Mouse (Mus musculus) megakaryocyte, adult 5-6 weeks (primary cell): ENCODE results near the gene Rhoa. TPM values are rescaled to one million over a fixed set of nuclear protein-coding genes. Genes with fewer than 3 reads are reported as not detected.
"Not testable (repeated sequence)": the region's sequence is repeated elsewhere in the genome, so short reads cannot be mapped to it uniquely, and the experiment has no call there.

Source experiments
- ATAC-seq: 2 replicates; pipeline ENCODE4 v1.8.0; 2016; ENCODE audit warnings: mild to moderate bottlenecking, inconsistent platforms; ENCODE audit not compliant: poor library complexity, severe bottlenecking
- total RNA-seq, 2 experiments: library from RNA; stranded (forward) in 1 of 2; stranded (reverse) in 1 of 2; fragments of 153-499, 151-499 nt in 1 of 2; fragments of 221-1000, 200-1000 nt in 1 of 2; gene quantifications; 2 replicates each; pipeline versions ENCODE4 v1.2.3 to v1.2.4; 2015 to 2017

The Rhoa gene
- 468 and 473 TPM in 2 replicates for total RNA-seq (2015)
- 585 and 627 TPM in 2 replicates for total RNA-seq (2017)

DNA sequence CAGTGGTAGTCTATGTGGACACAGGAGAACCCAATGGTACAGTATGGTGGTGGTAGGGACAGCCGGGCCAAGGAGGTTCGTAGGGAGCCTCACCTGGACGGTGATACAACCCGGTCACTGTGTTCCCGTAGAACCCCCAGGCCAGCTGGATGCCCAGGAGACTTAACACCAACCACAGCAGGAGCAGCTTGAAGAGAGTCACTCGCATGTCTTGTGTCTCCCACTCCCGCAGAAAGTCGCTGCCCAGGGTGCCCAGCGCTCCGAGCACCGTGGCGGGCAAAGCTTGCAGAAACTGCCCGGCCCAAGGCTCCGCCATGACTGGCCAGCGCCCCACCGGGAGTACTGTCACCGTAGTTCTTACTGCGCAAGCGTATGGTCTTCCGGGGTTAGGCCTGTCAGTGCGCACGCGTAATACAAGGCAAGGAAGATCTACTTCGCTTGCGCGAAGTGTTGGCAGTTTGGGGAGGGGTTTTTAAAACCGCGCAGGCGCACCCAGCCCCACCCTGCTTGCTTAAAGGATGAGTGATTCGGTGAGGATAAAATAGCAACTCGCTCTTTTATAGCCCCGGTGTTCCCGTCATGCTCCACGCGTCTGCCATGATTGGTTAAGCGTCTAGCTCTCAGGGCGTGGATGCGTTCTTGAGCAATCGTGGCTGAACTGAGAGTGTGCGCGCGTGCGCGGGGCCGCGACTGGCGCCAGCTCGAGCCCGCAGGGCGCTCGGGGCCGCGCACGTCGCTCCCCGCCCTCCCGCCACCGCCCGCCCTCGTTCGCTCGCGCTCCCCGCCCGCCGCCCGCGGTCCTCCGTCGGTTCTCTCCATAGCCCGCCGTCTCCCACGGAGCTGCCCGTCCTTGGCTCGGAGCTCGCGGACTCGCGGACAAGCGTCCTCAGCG is at the start of gene Rhoa, which contains the start of gene Tcta:
Gene Rhoa, plus strand, starts transcription at position 501 of the 892 bp plus-strand sequence.
Gene Tcta, minus strand, starts transcription at position 532 of the 892 bp plus-strand sequence.
- peak; percentile 89 for ATAC-seq

DNA sequence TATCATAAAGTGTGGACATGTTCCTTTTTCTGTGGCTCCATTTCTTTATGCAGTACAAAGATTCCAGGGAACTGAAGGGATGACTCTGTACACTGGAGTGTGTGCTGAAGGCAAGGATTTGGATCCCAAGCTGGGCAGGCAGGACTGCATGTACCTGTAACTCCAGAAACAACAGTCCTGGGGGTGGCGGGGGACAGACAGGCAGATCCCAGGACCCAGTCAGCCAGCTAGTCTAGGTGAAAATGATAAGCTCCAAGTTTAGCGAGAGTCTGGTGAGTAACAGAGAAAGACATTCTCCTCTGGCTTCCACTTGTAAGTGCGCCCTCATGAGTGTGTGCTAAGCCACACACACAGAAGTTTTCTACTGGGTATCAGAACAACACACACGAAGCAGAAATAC is 45.4 kb upstream of the Rhoa start:
- no peak for ATAC-seq

DNA sequence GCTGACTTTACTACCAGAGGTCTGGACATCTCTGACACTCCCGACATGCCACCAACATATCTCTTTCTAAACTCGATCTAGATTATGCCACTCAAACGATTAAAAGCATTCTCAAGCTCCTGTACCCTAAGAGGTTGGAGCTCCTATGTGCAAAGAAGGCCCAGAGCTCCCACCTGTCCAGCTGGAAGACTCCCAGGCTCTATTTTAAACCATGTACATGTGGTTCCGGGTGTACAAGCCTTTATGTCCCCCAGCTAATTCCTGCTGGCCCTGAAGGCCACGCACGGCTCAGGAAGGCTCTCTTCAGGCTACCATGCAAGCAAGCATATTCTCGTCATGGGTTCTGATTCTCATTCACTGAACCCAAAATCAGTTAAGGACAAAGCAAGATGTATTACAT is 44.1 kb upstream of the Rhoa start:
- no peak for ATAC-seq

DNA sequence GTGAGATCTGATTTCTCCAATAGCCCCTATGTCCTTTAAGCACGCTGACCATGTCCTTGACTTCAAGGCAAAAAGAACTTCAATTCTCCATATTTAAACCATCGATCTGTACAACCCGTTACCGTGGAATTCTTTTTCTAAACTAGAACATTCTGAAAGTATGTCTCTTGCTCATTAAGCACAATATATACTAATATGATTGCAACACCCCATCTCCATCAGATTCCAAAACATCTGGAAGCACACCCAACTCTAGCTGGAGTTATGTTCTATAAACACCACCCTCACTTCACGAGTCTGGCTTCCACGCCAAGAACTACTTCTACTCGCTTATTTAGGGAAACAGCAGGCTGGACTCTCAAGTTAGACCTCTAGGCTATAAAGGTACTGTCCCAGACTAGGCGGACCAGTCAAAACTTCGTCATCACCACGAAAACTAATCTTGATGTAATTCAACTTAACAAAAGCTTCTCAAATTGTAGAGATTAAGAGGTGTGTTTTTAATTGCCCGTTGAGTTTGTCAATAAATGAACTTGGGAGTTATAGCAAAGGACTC is 43.4 kb upstream of the Rhoa start:
- ATAC-seq = no peak

DNA sequence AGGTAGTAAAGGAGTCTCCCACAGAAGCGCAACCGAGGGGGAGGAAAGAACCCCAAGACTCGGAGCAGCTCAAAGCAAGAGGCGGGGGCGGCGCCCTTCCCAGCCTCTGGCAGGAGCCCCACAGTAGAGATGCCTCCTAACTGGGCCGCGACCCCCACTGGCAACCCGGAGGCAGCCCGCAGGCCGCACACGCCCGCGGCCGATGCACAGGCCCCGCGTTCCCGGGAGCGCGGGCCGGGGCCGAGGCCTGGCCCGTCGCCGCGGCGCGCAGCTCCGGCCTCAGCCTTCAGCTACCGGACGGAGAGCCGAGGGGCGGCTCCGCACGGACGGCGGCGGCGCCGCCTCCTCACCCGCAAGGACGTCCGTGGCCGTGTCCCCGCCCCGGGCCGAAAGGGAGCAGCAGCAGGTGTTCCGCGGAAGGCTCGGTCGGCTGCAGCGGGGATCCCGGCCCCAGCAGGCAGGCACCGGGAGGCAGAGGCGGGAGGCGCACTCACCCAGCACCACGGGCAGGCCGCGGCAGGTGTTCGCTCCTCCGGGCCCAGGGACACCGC is 42.7 kb upstream of the Rhoa start:
- peak; percentile 36 for ATAC-seq

DNA sequence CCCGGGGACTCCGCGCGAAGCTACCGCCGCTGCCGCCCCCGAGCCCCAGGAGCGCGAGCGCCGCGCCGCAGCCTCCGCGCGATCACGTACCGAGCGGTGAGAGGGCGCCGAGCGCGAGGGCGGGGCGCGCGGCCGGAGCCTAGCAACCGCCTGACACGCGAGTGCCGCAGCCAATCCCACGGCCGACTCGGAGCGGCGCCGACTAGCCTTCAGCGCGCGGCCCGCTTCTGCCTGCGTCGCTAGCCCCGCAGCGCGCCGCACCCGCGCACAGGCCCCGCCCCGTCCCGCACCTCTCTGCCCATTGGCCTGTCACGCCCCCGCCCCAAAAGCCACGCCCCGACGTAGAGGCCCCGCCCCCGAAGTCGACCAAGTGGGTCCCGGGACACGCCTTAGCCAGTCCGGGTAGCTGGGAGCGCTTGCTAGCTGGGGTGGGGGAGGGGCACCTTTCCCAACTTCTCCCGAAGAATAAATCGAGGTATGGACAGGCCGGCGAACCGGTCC is 42.2 kb upstream of the Rhoa start, which contains the start of gene Dag1:
Gene Dag1, minus strand, starts transcription at position 269 of the 501 bp plus-strand sequence.
- ATAC-seq = peak; percentile 97

DNA sequence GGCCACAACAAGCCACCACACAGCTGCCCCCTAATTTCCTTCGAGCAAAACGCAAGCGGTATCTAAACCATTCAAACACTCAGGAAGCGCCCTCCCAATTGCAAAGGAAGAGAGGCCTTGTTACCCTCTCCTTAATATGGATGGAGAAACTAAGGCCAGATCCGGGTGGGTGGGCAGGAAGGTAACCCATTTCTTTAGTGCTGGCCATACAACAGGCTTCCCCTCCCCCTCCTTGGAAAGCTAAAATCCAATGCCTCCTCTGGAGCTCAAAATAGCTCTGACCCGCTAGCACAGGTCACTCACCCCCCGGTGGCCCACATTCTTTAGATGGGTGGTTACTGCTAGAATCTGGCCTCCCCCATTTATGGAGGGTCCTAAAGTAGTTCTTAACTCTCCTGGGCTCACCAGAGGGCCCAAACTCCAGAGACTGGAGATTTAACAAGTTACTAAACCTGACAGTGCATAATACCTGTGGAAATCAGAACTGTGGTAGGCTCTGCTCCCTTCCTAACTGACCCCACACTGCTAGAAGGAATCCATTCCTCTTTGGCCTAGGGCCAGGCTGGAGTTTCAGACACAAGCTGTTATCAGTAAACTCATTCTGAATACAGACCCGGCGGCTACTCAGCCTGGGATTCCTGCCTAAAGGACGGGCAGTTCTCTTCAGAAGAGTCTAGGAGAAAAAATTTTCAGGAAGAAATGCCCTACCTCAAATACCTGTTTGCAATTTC is 41.6 kb upstream of the Rhoa start:
- 0 out of 2 replicates have a peak, but pooled peaks have one; percentile 0 for ATAC-seq

DNA sequence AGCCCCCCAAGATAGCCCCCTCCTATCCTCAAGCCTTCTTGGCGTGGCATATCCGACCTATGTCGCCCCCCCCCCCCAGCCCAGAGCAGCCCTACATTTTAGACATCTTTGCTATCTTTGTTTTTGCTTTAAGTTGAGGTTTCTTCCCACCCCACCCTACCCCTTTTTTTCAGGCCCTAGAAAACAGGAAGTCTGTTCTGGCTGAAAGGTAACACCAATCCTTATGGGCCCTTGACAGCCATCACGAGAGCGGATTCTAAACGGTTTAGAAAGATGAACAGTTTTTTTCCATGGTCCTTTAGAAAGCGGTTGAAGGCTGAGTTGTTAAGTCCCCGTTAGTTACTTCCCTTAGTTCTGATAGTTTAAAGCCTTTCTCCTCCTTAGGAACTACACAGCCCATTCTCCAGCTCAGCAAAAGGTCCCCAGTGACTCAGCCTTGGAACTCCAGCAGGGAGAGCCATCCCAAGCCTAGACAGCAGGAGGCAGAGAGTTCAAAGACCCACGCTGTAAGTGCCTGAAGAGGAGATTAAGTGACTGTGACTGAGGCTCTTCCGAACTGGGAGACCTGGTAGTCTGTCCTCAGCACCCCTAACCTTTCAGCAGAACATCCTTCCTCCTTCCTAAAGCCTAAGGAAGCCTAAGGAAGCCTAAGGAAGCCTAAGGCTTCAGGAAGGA is 39.5 kb upstream of the Rhoa start:
- ATAC-seq = no peak

DNA sequence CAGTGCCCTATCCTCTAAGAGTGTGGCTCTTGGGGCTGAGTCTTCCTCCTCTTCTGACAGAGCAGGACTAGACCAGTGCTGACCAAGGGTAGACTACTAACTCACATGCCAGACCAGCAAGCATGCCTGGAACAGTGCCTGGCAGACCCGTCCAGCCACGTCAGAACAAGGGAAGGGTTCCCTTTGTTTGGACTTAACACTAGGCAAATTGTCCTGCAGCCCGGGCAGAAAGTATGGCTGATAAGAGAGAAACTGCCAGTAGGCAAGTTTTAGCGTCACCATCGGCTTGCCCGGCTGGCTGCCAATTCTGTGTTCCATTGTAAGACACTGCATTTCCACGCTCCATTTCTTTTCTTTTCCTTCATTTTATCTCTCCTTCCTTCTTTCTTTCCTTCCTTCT is 38.2 kb upstream of the Rhoa start:
- no peak for ATAC-seq

DNA sequence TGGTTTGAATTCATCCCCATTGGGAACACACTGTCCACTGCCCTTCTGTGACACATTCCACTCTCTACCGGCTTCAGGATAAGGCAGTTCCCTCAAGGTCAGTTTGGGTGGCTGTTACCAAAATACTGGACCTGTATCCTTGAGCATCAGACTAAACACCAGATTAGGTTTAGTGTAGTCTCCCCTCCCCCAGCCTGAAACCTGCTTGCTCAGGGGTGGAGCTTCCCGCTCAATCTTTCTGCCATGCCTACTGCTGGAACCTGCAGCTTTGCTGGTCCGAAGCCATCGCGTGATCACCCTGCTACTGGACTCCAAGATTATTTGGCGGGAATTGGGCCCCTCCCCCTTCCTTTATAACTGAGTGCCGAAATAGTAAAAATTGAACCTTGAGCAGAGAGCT is 37.2 kb upstream of the Rhoa start:
- not testable (repeated sequence) for ATAC-seq

DNA sequence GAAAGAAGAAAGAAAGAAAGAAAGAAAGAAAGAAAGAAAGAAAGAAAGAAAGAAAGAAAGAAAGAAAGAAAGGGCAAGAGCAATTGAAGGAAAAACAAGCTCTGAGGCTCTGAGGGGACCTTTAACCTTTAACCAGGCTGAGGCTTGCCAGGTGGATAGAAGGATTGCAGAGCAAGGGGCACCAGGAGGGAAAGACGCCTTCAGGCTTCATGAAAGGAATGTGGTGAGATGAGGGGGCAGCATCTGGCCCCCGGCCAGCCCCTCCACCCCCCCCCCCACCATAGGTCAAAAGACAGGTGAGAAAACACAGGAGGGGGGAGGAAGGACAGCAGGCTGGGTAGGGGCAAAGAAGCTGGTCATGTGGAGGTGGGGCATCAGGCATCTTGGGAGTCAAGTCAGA is 34.0 kb upstream of the Rhoa start:
- ATAC-seq = no peak

DNA sequence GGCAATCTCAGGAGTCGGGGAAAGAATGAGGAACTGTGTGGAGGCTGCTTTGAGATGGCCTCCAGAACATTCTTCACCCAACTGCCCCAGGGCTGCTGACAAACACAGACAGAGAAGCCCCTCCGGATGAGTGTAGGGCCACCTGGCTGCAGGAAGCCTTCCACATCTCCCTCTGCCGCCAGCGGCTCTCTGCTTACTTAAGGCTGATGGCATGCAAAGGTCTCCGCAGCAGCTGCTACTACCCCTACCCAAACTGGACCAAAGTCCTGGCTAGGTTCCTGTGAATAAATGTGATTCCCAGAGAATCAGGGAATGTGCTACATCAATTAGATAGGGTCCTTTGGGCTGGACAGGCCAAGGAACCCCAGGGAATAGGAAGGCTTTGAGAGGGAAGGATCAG is 33.2 kb upstream of the Rhoa start:
- ATAC-seq = no peak

DNA sequence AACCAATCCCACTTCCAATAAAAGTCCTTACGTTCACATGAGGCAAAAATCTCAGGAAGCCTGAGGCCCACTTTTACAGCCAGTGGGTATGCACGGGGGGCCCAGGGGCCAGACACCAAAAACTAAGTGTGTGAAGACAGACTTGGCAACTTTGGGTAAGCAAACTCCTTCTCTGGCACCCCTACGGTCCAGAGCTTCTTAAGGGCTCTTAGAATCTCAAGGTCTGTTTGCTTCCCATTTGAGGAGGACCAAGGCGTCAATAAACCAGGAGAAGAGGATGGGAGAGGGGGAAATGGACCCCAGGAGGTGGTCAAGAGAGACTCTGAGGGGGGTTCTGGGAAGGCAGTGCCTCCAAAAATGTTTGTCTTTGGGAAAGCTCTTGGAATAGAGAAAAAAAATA is 32.4 kb upstream of the Rhoa start:
- ATAC-seq = no peak

DNA sequence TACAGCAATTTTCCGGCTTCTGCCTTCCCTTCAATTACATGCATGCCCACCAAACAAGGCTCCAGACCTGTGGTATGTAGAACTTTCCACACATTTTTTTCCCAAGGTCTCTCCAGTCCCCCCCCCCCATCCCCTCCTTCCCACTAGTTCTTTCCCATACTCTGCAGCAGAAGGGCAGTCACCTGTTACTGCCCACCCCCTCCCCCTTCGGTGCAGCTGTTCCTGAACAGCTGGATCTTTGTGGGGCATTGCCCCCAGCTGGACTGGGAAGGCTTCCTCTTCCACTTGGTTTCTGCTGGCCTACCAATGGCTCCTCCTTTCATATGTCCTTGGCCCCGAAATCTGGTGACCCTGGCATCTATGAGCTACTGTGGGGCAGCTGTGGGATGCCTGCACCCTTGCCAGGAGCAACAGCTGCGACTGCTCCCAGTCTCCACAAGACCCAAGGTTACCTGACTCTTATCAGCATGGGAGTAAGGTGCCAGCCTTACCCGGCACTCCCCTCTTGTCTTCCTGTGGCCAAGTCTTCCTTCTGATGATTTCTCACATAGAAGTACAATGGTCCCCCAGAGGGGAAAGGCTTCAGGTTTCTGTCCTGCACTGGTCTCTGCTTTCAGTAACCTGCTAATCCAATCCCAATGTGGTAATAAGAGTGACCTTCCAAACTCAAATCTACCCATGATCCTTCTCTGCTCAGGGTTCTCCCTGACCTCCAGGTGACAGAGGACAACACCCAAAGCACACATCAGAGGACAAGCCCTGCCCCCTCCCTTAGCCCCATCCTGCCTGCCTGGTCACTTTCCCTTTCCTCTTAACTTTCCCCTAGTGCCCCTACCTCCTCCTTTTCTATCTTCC is 31.2 kb upstream of the Rhoa start:
- no peak for ATAC-seq

DNA sequence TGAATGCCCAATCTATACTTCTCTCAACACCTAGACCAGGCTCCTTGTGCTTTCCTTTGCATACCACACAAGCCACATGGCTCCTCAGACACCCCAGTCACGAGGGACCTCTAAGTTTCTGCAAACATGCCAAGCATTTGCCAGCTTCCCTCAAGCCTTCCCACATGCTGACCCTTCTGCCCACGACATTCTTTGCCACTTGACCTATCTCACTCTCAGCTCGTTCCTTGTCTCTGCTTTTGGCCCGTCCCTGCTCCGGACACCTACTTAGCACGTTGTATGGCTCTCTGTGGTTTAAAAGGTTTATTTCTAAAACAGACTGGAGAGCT is 30.6 kb upstream of the Rhoa start:
- no peak for ATAC-seq

DNA sequence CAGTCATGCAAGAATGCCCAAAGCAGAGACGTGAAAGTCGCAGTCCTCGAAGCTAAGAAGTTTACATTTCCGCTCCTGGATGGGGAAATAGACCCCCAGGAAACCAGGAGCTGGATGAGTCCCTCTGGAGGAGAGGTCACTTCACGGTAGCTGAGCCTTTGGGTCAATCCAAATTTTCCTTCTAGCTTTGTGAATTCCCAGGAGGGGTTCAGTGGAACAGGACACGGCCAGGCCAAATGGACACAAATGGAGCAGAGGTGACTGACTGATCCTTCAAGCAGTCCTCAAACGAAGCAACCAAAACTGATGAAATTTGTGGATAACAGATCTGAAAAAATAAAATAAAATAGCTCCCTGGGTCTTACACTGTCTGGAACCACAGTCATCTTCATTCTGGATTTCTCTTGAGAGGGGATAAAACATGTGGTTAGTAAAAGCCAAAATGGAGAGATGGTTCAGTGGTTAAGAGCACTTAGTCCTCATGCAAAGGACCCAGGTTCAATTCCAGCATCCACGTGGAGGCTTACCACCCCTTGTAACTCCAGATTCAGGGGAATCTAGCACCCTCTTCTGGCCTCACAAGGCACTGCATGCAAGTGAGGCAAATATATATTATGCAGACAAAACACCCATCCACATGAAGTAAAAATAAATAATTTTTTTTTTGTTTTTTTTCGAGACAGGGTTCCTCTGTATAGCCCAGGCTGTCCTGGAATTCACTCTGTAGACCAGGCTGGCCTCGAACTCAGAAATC is 27.1 kb upstream of the Rhoa start:
- 0 out of 2 replicates have a peak, but pooled peaks have one; percentile 60 for ATAC-seq

DNA sequence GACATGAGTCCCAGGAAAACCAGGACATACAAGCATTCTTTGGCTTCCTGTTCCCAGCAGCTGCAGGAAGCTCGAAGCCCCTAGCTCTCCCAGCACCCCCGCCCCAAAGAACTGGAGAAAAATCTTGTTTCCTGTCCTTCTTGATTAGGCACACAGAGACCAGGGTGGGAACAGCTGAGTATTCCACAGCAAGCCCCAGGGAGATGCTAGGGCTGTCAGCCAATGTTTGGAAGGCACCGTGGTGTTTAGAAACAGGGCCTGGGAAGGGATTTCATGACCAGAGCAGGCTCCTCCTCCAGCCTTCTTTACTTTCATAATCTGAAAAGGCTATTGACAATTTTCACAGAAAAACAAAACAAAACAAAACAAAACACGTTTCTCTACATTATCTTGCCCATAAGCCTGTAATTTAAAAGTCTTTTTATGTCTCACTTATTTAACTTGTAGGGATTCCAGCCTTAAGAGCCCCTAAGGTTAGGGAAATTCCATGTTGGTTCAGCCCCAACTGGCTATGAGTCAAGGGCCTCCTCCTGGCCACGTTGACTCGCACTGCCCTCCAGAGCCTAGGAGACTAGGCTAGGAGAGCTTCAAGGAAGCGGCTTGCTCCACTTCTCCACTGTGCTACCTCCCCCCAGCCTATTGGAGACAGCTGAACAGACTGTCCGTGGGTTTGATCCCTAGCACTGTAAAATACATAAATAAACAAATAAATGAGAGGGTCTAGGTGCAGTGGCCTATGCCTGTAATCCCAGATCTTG is 25.7 kb upstream of the Rhoa start:
- no peak for ATAC-seq

DNA sequence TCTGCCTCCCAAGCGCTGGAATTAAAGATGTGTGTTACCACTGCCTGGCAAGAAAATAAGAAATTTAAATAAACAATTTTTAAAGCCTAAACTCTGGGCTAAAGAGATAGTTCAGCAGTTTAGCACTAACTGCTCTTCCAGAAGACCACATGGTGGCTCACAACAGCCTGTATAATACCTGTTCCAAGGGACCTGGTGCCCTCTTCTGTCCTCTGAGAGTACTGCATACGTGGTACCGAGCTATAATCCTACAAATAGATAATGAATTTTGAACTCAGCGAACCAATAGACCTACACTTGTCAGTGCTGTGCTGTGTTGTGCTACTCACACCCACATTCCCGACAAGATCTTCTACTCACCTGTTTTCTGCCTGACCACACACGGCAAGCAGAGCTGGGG is 21.5 kb upstream of the Rhoa start:
- ATAC-seq = peak; percentile 98
